Mouse (Mus musculus): ENCODE measurements around the gene Sema6d.

Gene Sema6d

GRCm38 (mm10) chr2:124089813-124090230, at the start of gene Sema6d:
Gene Sema6d, plus strand, starts transcription at chr2:124089969.
- DNase-seq (ENCODE audit: low read depth in 1 of 2, low spot score in 2 of 2), result no peak

GRCm38 (mm10) chr2:124059910-124060309, 29.9 kb upstream of the Sema6d start:
- no peak for DNase-seq (ENCODE audit: low read depth in 1 of 2, low spot score in 2 of 2)

- DNase-seq (ENCODE audit: low read depth in 1 of 2, low spot score in 2 of 2), result no peak
Measured at GRCm38 (mm10) chr2:124068380-124068779, 21.4 kb upstream of the Sema6d start.

- DNase-seq (ENCODE audit: low read depth in 1 of 2, low spot score in 2 of 2), result no peak
Measured at GRCm38 (mm10) chr2:124070664-124071063, 19.1 kb upstream of the Sema6d start.

GRCm38 (mm10) chr2:124071380-124071779, 18.4 kb upstream of the Sema6d start:
- DNase-seq (ENCODE audit: low read depth in 1 of 2, low spot score in 2 of 2), result no peak

- DNase-seq (ENCODE audit: low read depth in 1 of 2, low spot score in 2 of 2), result no peak
Measured at GRCm38 (mm10) chr2:124090231-124091141, 717 bp downstream of the Sema6d start.

- DNase-seq (ENCODE audit: low read depth in 1 of 2, low spot score in 2 of 2), result no peak
Measured at GRCm38 (mm10) chr2:124099697-124100096, 9.9 kb downstream of the Sema6d start.

- DNase-seq (ENCODE audit: low read depth in 1 of 2, low spot score in 2 of 2), result no peak
Measured at GRCm38 (mm10) chr2:124100486-124101200, 10.9 kb downstream of the Sema6d start.

- no peak for DNase-seq (ENCODE audit: low read depth in 1 of 2, low spot score in 2 of 2)
Measured at GRCm38 (mm10) chr2:124101201-124101517, 11.4 kb downstream of the Sema6d start.

GRCm38 (mm10) chr2:124101580-124101979, 11.8 kb downstream of the Sema6d start:
- DNase-seq (ENCODE audit: low read depth in 1 of 2, low spot score in 2 of 2), result no peak

GRCm38 (mm10) chr2:124103277-124103676, 13.5 kb downstream of the Sema6d start:
- DNase-seq (ENCODE audit: low read depth in 1 of 2, low spot score in 2 of 2), result no peak

- DNase-seq (ENCODE audit: low read depth in 1 of 2, low spot score in 2 of 2), result no peak
Measured at GRCm38 (mm10) chr2:124118469-124119243, 28.9 kb downstream of the Sema6d start.

- DNase-seq (ENCODE audit: low read depth in 1 of 2, low spot score in 2 of 2), result no peak
Measured at GRCm38 (mm10) chr2:124120355-124120754, 30.6 kb downstream of the Sema6d start.

- no peak for DNase-seq (ENCODE audit: low read depth in 1 of 2, low spot score in 2 of 2)
Measured at GRCm38 (mm10) chr2:124121539-124121938, 31.8 kb downstream of the Sema6d start.

GRCm38 (mm10) chr2:124125504-124125903, 35.7 kb downstream of the Sema6d start:
- no peak for DNase-seq (ENCODE audit: low read depth in 1 of 2, low spot score in 2 of 2)

GRCm38 (mm10) chr2:124126853-124127252, 37.1 kb downstream of the Sema6d start:
- no peak for DNase-seq (ENCODE audit: low read depth in 1 of 2, low spot score in 2 of 2)

- DNase-seq (ENCODE audit: low read depth in 1 of 2, low spot score in 2 of 2), result no peak
Measured at GRCm38 (mm10) chr2:124130876-124131275, 41.1 kb downstream of the Sema6d start.

- no peak for DNase-seq (ENCODE audit: low read depth in 1 of 2, low spot score in 2 of 2)
Measured at GRCm38 (mm10) chr2:124141510-124142044, 51.8 kb downstream of the Sema6d start.

GRCm38 (mm10) chr2:124145528-124145927, 55.8 kb downstream of the Sema6d start:
- DNase-seq (ENCODE audit: low read depth in 1 of 2, low spot score in 2 of 2), result no peak

- DNase-seq (ENCODE audit: low read depth in 1 of 2, low spot score in 2 of 2), result no peak
Measured at GRCm38 (mm10) chr2:124158158-124158557, 68.4 kb downstream of the Sema6d start.

GRCm38 (mm10) chr2:124162001-124162599, 72.3 kb downstream of the Sema6d start:
- no peak for DNase-seq (ENCODE audit: low read depth in 1 of 2, low spot score in 2 of 2)
